Mouse (Mus musculus) heart, postnatal 0 days (tissue): ENCODE results near the gene Card10.

Experiments used
- CTCF ChIP-seq: IDR thresholded peaks from 2 replicates; pipeline ENCODE4 v1.5.1; 2016; ENCODE audit warnings: antibody characterized with exemption, control low read depth, low read depth
- EP300 ChIP-seq: IDR thresholded peaks from 2 replicates; pipeline ENCODE4 v1.6.1; 2016; ENCODE audit warnings: antibody characterized with exemption, low read depth

- TF ChIP-seq EP300 (no peak), CTCF (no peak)
Observed at GRCm38 (mm10) chr15:78786411-78786818, 16.4 kb downstream of the Card10 start.
